Mouse (Mus musculus) CH12.LX (cell line): ENCODE measurements around the gene Plekha7. TPM values are rescaled to one million over a fixed set of nuclear protein-coding genes. Genes with fewer than 3 reads are reported as not detected.

ENCODE experiments used
- DNase-seq: peaks from one replicate; pipeline ENCODE4 v3.0.0-alpha.2; 2013; ENCODE audit errors: extremely low read depth
- H3K27ac ChIP-seq: 2 replicates; pipeline ENCODE4 v1.5.1; 2012; ENCODE audit warnings: low read depth, mild to moderate bottlenecking, control low read depth, moderate library complexity; ENCODE audit not compliant: insufficient read depth
- H3K27me3 ChIP-seq: replicated peaks from 2 replicates; pipeline ENCODE3; 2012; ENCODE audit warnings: inconsistent platforms
- H3K36me3 ChIP-seq, 2 experiments: replicated peaks in 1 of 2; 2 replicates each; pipeline versions ENCODE3 to v1.6.1; 2012; ENCODE audit warnings: inconsistent platforms in 1 of 2, low read length in 1 of 2, mild to moderate bottlenecking in 1 of 2, mixed read lengths in 1 of 2, moderate library complexity in 1 of 2; ENCODE audit not compliant: control insufficient read depth in 1 of 2, insufficient read depth in 1 of 2
- H3K4me1 ChIP-seq, 2 experiments: 2 replicates each; pipeline ENCODE4 v1.6.1; 2012; ENCODE audit warnings: inconsistent platforms in 1 of 2, moderate library complexity in 1 of 2; ENCODE audit not compliant: insufficient read depth in 2 of 2, control insufficient read depth in 1 of 2
- H3K4me2 ChIP-seq: 2 replicates; pipeline ENCODE4 v1.6.1; 2012; ENCODE audit warnings: low read depth, mild to moderate bottlenecking, control low read depth; ENCODE audit not compliant: poor library complexity, insufficient read depth, severe bottlenecking
- H3K4me3 ChIP-seq, 3 experiments: fragments of 150-350 bp in 1 of 3; sonication (generic) in 1 of 3; replicated peaks in 1 of 3; 2 replicates each; pipeline versions ENCODE3 to v1.5.1; 2011 to 2012; ENCODE audit warnings: low read depth in 2 of 3, low read length in 2 of 3, mild to moderate bottlenecking in 2 of 3, moderate library complexity in 2 of 3, control low read depth in 1 of 3, improper control_type of control experiment in 1 of 3, inconsistent platforms in 1 of 3, mixed read lengths in 1 of 3; ENCODE audit not compliant: poor library complexity in 1 of 3
- H3K79me2 ChIP-seq: replicated peaks from 2 replicates; pipeline ENCODE4 v1.6.1; 2012; ENCODE audit warnings: mild to moderate bottlenecking, moderate library complexity; ENCODE audit not compliant: control insufficient read depth, poor library complexity, insufficient read depth, severe bottlenecking; ENCODE audit errors: extremely low read depth
- H3K9ac ChIP-seq: 2 replicates; pipeline ENCODE4 v1.6.1; 2012; ENCODE audit warnings: low read depth, mild to moderate bottlenecking, control low read depth, moderate library complexity; ENCODE audit not compliant: insufficient read depth
- H3K9me3 ChIP-seq: replicated peaks from 2 replicates; pipeline ENCODE3; 2012; ENCODE audit warnings: low read length, inconsistent platforms, mixed read lengths
- BHLHE40 ChIP-seq: IDR thresholded peaks from 2 replicates; pipeline ENCODE4 v1.6.1; 2011; ENCODE audit warnings: mild to moderate bottlenecking, low read depth, low read length, improper control_type of control experiment
- CHD1 ChIP-seq: IDR thresholded peaks from 2 replicates; pipeline ENCODE4 v1.6.1; 2012; ENCODE audit warnings: low read depth, low read length, improper control_type of control experiment, inconsistent platforms
- CHD2 ChIP-seq: IDR thresholded peaks from 2 replicates; pipeline ENCODE4 v1.6.1; 2011; ENCODE audit warnings: low read length, improper control_type of control experiment
- CTCF ChIP-seq, 2 experiments: IDR thresholded peaks in 1 of 2; conservative IDR thresholded peaks in 1 of 2; 2 replicates each; pipeline ENCODE4 v1.5.1; 2011 to 2012; ENCODE audit warnings: low read depth in 2 of 2, low read length in 2 of 2, improper control_type of control experiment in 1 of 2, inconsistent platforms in 1 of 2, mild to moderate bottlenecking in 1 of 2, moderate library complexity in 1 of 2
- E2F4 ChIP-seq: IDR thresholded peaks from 2 replicates; pipeline ENCODE4 v1.6.1; 2011; ENCODE audit warnings: low read depth, low read length, improper control_type of control experiment; ENCODE audit not compliant: insufficient replicate concordance
- ELF1 ChIP-seq: IDR thresholded peaks from 2 replicates; pipeline ENCODE4 v1.6.1; 2014; ENCODE audit warnings: low read depth, mild to moderate bottlenecking, inconsistent platforms, low read length, improper control_type of control experiment
- EP300 ChIP-seq: IDR thresholded peaks from 2 replicates; pipeline ENCODE4 v1.6.1; 2011; ENCODE audit warnings: low read length, improper control_type of control experiment
- IRF4 ChIP-seq: IDR thresholded peaks from 2 replicates; pipeline ENCODE4 v1.6.1; 2014; ENCODE audit warnings: low read depth, mild to moderate bottlenecking, inconsistent platforms, low read length, improper control_type of control experiment
- JUND ChIP-seq: conservative IDR thresholded peaks from 2 replicates; pipeline ENCODE4 v1.6.1; 2011; ENCODE audit warnings: low read depth, low read length, improper control_type of control experiment
- MAX ChIP-seq: IDR thresholded peaks from 2 replicates; pipeline ENCODE4 v1.6.1; 2011; ENCODE audit warnings: low read length, improper control_type of control experiment
- MAZ ChIP-seq: IDR thresholded peaks from 2 replicates; pipeline ENCODE4 v1.6.1; 2012; ENCODE audit warnings: low read depth, mild to moderate bottlenecking, inconsistent platforms, low read length, improper control_type of control experiment, moderate library complexity
- MEF2A ChIP-seq: IDR thresholded peaks from 2 replicates; pipeline ENCODE4 v1.6.1; 2014; ENCODE audit warnings: low read depth, mild to moderate bottlenecking, inconsistent platforms, low read length, improper control_type of control experiment, borderline replicate concordance
- MXI1 ChIP-seq: IDR thresholded peaks from 2 replicates; pipeline ENCODE4 v1.6.1; 2011; ENCODE audit warnings: mild to moderate bottlenecking, low read depth, low read length, improper control_type of control experiment
- MYC ChIP-seq: IDR thresholded peaks from 2 replicates; pipeline ENCODE4 v1.6.1; 2011; ENCODE audit warnings: low read depth, mild to moderate bottlenecking, improper control_type of control experiment, low read length
- NRF1 ChIP-seq: IDR thresholded peaks from 2 replicates; pipeline ENCODE4 v1.6.1; 2014; ENCODE audit warnings: low read depth, mild to moderate bottlenecking, inconsistent platforms, low read length, improper control_type of control experiment, moderate library complexity
- PAX5 ChIP-seq: IDR thresholded peaks from 2 replicates; pipeline ENCODE4 v1.6.1; 2012; ENCODE audit warnings: low read length, inconsistent platforms, mixed read lengths
- POLR2AphosphoS2 ChIP-seq: IDR thresholded peaks from 2 replicates; pipeline ENCODE4 v1.6.1; 2011; ENCODE audit warnings: low read depth, low read length, improper control_type of control experiment
- RAD21 ChIP-seq: IDR thresholded peaks from 2 replicates; pipeline ENCODE4 v1.6.1; 2011; ENCODE audit warnings: low read depth, mild to moderate bottlenecking, low read length, improper control_type of control experiment, moderate library complexity
- SIN3A ChIP-seq: IDR thresholded peaks from 2 replicates; pipeline ENCODE4 v1.6.1; 2012; ENCODE audit warnings: low read length, improper control_type of control experiment, inconsistent platforms
- TCF12 ChIP-seq: IDR thresholded peaks from 2 replicates; pipeline ENCODE4 v1.6.1; 2014; ENCODE audit warnings: low read depth, mild to moderate bottlenecking, inconsistent platforms, low read length, improper control_type of control experiment
- USF1 ChIP-seq: IDR thresholded peaks from 2 replicates; pipeline ENCODE4 v1.6.1; 2014; ENCODE audit warnings: low read depth, mild to moderate bottlenecking, inconsistent platforms, low read length, improper control_type of control experiment
- USF2 ChIP-seq: conservative IDR thresholded peaks from 2 replicates; pipeline ENCODE4 v1.6.1; 2011; ENCODE audit warnings: low read depth, low read length, improper control_type of control experiment
- ZKSCAN1 ChIP-seq: IDR thresholded peaks from 2 replicates; pipeline ENCODE4 v1.6.1; 2012; ENCODE audit warnings: low read depth, inconsistent platforms, low read length, improper control_type of control experiment, borderline replicate concordance
- ZMIZ1 ChIP-seq: IDR thresholded peaks from 2 replicates; pipeline ENCODE4 v1.6.1; 2012; ENCODE audit warnings: low read depth, mild to moderate bottlenecking, inconsistent platforms, low read length, improper control_type of control experiment
- ZNF384 ChIP-seq: IDR thresholded peaks from 2 replicates; pipeline ENCODE4 v1.6.1; 2012; ENCODE audit warnings: low read depth, low read length, improper control_type of control experiment, inconsistent platforms
- dilution Hi-C: fragments of 300-500 bp; cut with MboI; formaldehyde crosslinking; loops from 2 replicates; pipeline ENCODE4 v1.14.3; 2020; ENCODE audit warnings: low sequenced_read_pairs; ENCODE audit not compliant: extremely low pct_unique_long_range_greater_than_20kb, extremely low pct_ligation_motif_present
- in situ Hi-C: fragments of 300-500 bp; cut with MboI; formaldehyde crosslinking; loops from 3 replicates; pipeline ENCODE4 v1.14.3; 2019; ENCODE audit warnings: low sequenced_read_pairs, low pct_ligation_motif_present, low pct_unique_long_range_greater_than_20kb, mixed read lengths
- polyA plus RNA-seq: library from polyadenylated mRNA; unstranded; fragments of >175 nt; gene quantifications from 2 replicates; pipeline ENCODE4 v1.2.1, GENCODE M21; 2012; ENCODE audit warnings: low read depth; ENCODE audit not compliant: insufficient read length
- total RNA-seq, 2 experiments: library from RNA; depleted of rRNA; stranded (reverse); fragments of 300-350 nt in 1 of 2; fragments of >200 nt in 1 of 2; gene quantifications; 2 replicates each; pipeline ENCODE4 v1.2.3; 2012 to 2014

The Plekha7 gene
- total and polyA plus RNA-seq, 3 experiments: 0.59 to 1.5 (median 1.0) TPM

DNA sequence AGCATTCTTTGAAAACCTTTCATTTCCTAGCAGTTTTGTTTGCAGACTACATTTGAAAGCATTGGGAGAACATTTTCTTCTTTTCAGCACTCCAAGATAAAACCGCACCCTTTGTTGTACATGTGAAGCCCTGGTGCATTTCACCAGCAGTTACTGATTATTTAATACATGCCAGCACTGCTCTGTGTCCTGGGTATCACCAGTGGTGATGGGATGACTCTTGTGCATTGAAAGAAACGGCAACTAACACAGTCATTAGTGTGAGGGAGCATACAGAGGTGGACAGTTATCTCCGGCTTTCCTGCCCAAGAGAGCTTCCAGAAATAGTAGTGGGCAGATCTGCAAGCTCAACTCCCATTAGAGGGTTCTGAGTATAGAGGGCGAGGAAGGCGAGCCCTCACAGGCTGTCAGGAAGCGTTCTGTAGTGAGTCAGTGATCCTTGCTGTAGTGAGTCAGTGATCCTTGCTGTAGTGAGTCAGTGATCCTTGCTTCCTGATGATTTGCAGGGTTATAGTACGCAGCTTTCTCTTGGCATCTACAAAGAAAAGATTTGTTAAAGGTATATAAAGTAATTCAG lies 208.1 kb downstream of the Plekha7 start:
- no peaks in the 10 kb centered on the region for H3K9me3 ChIP-seq
- peaks cover 29 to 57% of the 10 kb centered on the region in 2 experiments for H3K36me3 ChIP-seq
- no peaks in the 10 kb centered on the region for H3K27me3 ChIP-seq
- in situ Hi-C loops (no loop called here), dilution Hi-C loops (no loop called here)
- no peak overlapping the region for H3K4me3 ChIP-seq
- H3K9ac ChIP-seq: no peak overlapping the region
- TF ChIP-seq BHLHE40 (no peak), MAX (no peak), ZKSCAN1 (no peak), EP300 (no peak), RAD21 (no peak), SIN3A (no peak), POLR2AphosphoS2 (no peak), NRF1 (no peak), IRF4 (no peak), MAZ (no peak)
- H3K79me2 ChIP-seq: peaks cover 25% of the 10 kb centered on the region
- no peak for DNase-seq
- no peak overlapping the region for H3K4me2 ChIP-seq
- H3K27ac ChIP-seq: no peak overlapping the region
- H3K4me1 ChIP-seq: peaks cover 0 to 13% of the 10 kb centered on the region in 2 experiments; a peak in 2 of 4 replicates

DNA sequence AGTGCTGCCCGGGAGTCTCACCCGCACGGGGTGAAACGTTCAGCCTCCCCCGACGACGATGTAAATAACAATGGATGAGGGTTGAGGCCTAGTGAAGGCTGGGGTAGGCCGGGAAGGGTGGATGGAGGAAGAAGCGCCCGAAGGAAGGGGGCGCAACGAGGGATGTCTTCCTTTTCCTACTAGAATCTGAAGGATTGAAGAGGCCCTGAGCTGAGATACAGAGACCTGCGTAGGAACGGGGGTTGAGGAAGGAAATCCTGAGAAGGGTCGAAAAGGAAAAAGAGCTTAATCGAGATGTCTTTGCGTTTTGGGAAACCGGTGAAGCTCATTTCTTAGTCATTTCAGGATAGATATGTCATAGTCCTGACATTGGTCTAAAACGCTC lies 214.7 kb downstream of the Plekha7 start:
- H3K36me3 ChIP-seq: peaks cover 0 to 8% of the 10 kb centered on the region in 2 experiments
- dilution Hi-C loops: no loop called here
- no peaks in the 10 kb centered on the region for H3K27me3 ChIP-seq
- H3K9ac ChIP-seq: peak overlapping the region; percentile 86
- in situ Hi-C loops: no loop called here
- peak overlapping the region; percentile 54 for H3K27ac ChIP-seq
- H3K79me2 ChIP-seq: peaks cover 35% of the 10 kb centered on the region
- H3K4me2 ChIP-seq: peak overlapping the region; percentile 55; the same call in 1 of the 2 replicates
- no peak for DNase-seq
- TF ChIP-seq TCF12: no peak
- TF ChIP-seq MYC: 0 out of 2 replicates have a peak, but pooled peaks have one; percentile 41
- peak in 1 of 2 experiments; percentile 35; a peak in 2 of 4 replicates for TF ChIP-seq CTCF (conservative IDR thresholded peaks at IDR 0.05 in 1 of 2, IDR thresholded peaks at IDR 0.05 in 1 of 2; ENCODE audit: low read depth in 2 of 2, low read length in 2 of 2)
- peak; percentile 55; the same call in 1 of the 2 replicates for TF ChIP-seq MAX
- TF ChIP-seq ELF1: peak; percentile 19; the same call in 1 of the 2 replicates
- TF ChIP-seq MAZ: peak; percentile 10; the same call in 1 of the 2 replicates
- no peak for TF ChIP-seq USF1
- no peak for TF ChIP-seq ZNF384
- TF ChIP-seq NRF1: peak; percentile 4; the same call in 1 of the 2 replicates
- TF ChIP-seq IRF4: peak; percentile 58
- no peak; the same call in 1 of the 2 replicates for TF ChIP-seq POLR2AphosphoS2
- TF ChIP-seq PAX5: no peak
- TF ChIP-seq MXI1: 0 out of 2 replicates have a peak, but pooled peaks have one; percentile 32
- peak; percentile 58; the same call in 1 of the 2 replicates for TF ChIP-seq SIN3A
- no peak for TF ChIP-seq E2F4
- TF ChIP-seq CHD2: no peak
- peak; percentile 46; the same call in 1 of the 2 replicates for TF ChIP-seq JUND
- TF ChIP-seq USF2: no peak
- no peak for TF ChIP-seq ZMIZ1
- no peak for TF ChIP-seq MEF2A
- no peak for TF ChIP-seq CHD1
- peaks cover 2 to 24% of the 10 kb centered on the region in 2 experiments; a peak in 3 of 4 replicates for H3K4me1 ChIP-seq
- H3K9me3 ChIP-seq: no peaks in the 10 kb centered on the region
- peak overlapping the region; percentile 70 to 80 (median 70) for H3K4me3 ChIP-seq
